Mouse (Mus musculus): Measurements from ENCODE around the gene Clec2i. TPM values are rescaled to one million over a fixed set of nuclear protein-coding genes. Genes with fewer than 3 reads are reported as not detected.

The Clec2i gene
- polyA plus RNA-seq, 1 experiment from 2014 or later, result 0.40 TPM

DNA sequence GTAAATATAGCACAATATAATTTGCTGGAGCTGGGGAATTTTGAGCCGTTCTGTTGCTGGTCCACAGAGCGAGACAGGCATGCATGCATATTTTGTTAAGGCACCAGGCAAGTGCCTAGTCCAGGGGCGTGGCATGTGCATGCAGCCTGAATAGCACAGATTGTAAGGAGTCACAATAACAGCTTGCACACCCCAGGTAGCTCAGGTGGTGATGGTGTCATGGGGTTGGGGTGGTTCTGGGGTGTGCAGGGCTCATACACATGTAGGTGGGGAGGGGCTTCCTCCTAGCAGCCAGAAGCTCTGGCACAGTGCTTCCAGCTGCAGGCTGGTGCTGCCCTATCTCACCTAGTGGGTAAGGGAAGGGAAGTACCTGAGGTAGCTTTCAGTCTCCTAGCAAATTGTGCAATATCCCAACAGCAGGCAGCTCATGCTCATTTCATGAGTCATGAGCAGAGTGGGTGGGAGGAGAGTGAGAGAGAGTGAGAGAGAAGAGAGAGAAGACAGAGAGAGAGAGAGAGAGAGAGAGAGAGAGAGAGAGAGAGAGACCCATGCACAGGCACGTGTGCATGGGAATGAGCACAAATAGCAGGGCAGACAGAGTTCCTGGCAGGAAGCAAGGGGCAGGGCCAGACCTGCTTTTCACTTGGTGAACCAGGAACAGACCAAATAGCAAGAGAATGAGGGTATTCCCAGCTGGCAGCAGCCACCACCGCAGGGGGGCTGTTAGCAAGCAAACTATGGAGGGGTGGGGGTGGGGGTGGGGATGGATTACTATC is 54.4 kb downstream of the Clec2i start:
- no peaks in the 10 kb centered on the region for H3K27me3 ChIP-seq (replicated peaks; ENCODE audit: control insufficient read depth, insufficient read depth, low read length)
- no peaks in the 10 kb centered on the region for H3K9me3 ChIP-seq (ENCODE audit: control insufficient read depth, low read length)
- H3K4me1 ChIP-seq (ENCODE audit: control insufficient read depth, insufficient read depth, low read length), result no peaks in the 10 kb centered on the region
- H3K4me2 ChIP-seq (ENCODE audit: low read depth, low read length), result no peak overlapping the region
- H3K36me3 ChIP-seq (ENCODE audit: control insufficient read depth, insufficient read depth, low read length), result no peaks in the 10 kb centered on the region
- no peak overlapping the region for H3K27ac ChIP-seq (ENCODE audit: low read length)
- no peak overlapping the region for H3K4me3 ChIP-seq (ENCODE audit: low read length)
- no peak; the same call in 1 of the 2 replicates for ATAC-seq
- 79% methylated on average over 5 of the region's 5 CpGs for WGBS
- no peak overlapping the region for H3K9ac ChIP-seq (ENCODE audit: low read depth, low read length)

DNA sequence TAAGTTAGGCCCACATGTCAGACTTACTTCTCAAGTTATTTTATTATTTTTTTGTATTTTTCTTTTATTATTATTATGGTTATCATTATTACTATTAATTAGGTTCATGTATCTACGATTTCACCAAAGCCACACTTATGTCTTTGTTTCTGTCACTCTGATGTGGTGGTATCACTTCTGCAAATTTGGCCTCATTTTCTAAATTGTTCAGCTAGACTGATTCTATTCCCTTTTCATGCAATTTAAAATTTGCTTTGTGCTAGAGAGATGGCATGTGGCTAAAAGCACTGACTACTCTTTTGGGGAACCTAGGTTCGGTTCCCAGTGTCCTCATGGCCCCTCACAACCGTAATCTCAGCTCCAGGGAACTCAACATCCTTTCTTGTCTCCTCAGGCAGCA is 58.2 kb downstream of the Clec2i start:
- H3K36me3 ChIP-seq (ENCODE audit: control insufficient read depth, insufficient read depth, low read length), result no peaks in the 10 kb centered on the region
- no peak for ATAC-seq
- WGBS, result 79% methylated on average over 3 of the region's 3 CpGs
- no peak overlapping the region for H3K4me2 ChIP-seq (ENCODE audit: low read depth, low read length)
- no peak overlapping the region for H3K4me3 ChIP-seq (ENCODE audit: low read length)
- H3K27ac ChIP-seq (ENCODE audit: low read length), result no peak overlapping the region
- no peaks in the 10 kb centered on the region for H3K9me3 ChIP-seq (ENCODE audit: control insufficient read depth, low read length)
- no peaks in the 10 kb centered on the region for H3K27me3 ChIP-seq (replicated peaks; ENCODE audit: control insufficient read depth, insufficient read depth, low read length)
- H3K9ac ChIP-seq (ENCODE audit: low read depth, low read length), result no peak overlapping the region
- H3K4me1 ChIP-seq (ENCODE audit: control insufficient read depth, insufficient read depth, low read length), result no peaks in the 10 kb centered on the region

Small RNA genes within 50 kb of the gene (microRNA-seq; reads per million reads assigned to microRNA genes)
- not detected for gene Gm27336

Other genes with a start within 250 kb of the Clec2i start
- 26.4 and 41.6 TPM in 2 replicates for gene Clec2h, start 225.2 kb upstream of the Clec2i start, polyA plus RNA-seq (2015; fragmentation: Nextera tagmentation; extraction: Ambion mirVana)
- not detected in 2 replicates for gene Klrb1, start 164.5 kb upstream of the Clec2i start, polyA plus RNA-seq (2015; fragmentation: Nextera tagmentation; extraction: Ambion mirVana)
- 0.13 and 0.38 TPM in 2 replicates for gene Klrb1c, start 98.4 kb upstream of the Clec2i start, polyA plus RNA-seq (2015; fragmentation: Nextera tagmentation; extraction: Ambion mirVana)
- gene Gm44511, start 61.3 kb upstream of the Clec2i start, polyA plus RNA-seq (2015; fragmentation: Nextera tagmentation; extraction: Ambion mirVana), result 0.38 TPM in 1 of 2 replicates, not detected in the other
- 1.1 and 1.4 TPM in 2 replicates for gene Klrb1b, start 61.3 kb upstream of the Clec2i start, polyA plus RNA-seq (2015; fragmentation: Nextera tagmentation; extraction: Ambion mirVana)
- 1.6 and 1.9 TPM in 2 replicates for gene BC035044, start 3.5 kb downstream of the Clec2i start, polyA plus RNA-seq (2015; fragmentation: Nextera tagmentation; extraction: Ambion mirVana)
- not detected in 2 replicates for gene Clec2g, start 46.8 kb downstream of the Clec2i start, polyA plus RNA-seq (2015; fragmentation: Nextera tagmentation; extraction: Ambion mirVana)
- gene Klrb1f, start 158.3 kb downstream of the Clec2i start, polyA plus RNA-seq (2015; fragmentation: Nextera tagmentation; extraction: Ambion mirVana), result 0.46 and 0.75 TPM in 2 replicates
- 16.7 and 21.7 TPM in 2 replicates for gene Clec2e, start 213.3 kb downstream of the Clec2i start, polyA plus RNA-seq (2015; fragmentation: Nextera tagmentation; extraction: Ambion mirVana)

Data from intestine, embryonic 16.5 days (tissue).